Comparison of ENCODE assay signal across 8 mouse cellular contexts in genomic region chr8:69717232-69717580, GRCm38 (mm10). TPM values are rescaled to one million over a fixed set of nuclear protein-coding genes. Genes with fewer than 3 reads are reported as not detected.
DNase-seq lines count a peak whose midpoint lies in the region; ATAC-seq and TF ChIP-seq lines count a peak whose summit lies in the region.

No protein-coding gene starts in this region.

- peak; percentile 9 for ATAC-seq in liver, embryonic 14.5 days (ENCODE audit: insufficient read depth)
- ATAC-seq in CD4-positive, CD25-positive, alpha-beta regulatory T cell, adult 4 months: no peak

- intact Hi-C loops in gastrocnemius, adult 2 months (cut with DNase I): loop anchor here (2.0 to 5.0 kb wide), 2 partner anchors 32 to 75 kb away; partner anchors contain the start of genes Atp13a1, Zfp866 and Zfp963
- intact Hi-C loops in gastrocnemius, postnatal 14 days (cut with DNase I; ENCODE audit: low total_unique reads): loop anchor here (10.0 kb wide), 1 partner anchor 92 kb away; the partner anchor contains the start of gene Zfp868

- no peak for TF ChIP-seq CTCF in gastrocnemius, adult 2 months (IDR thresholded peaks at IDR 0.05)
- no peak for TF ChIP-seq CTCF in testis, adult 2 months (IDR thresholded peaks at IDR 0.05; ENCODE audit: control insufficient read depth, insufficient read depth, insufficient replicate concordance, low read depth, low read length)
- no peak for TF ChIP-seq CTCF in liver, embryonic 14.5 days (IDR thresholded peaks at IDR 0.05; ENCODE audit: low read depth)

- H3K27ac ChIP-seq in gastrocnemius, adult 2 months: peak overlapping the region; percentile 99
- 0 out of 2 replicates have a peak overlapping the region, but pooled peaks have one; percentile 4 for H3K27ac ChIP-seq in testis, adult 2 months (ENCODE audit: control insufficient read depth, insufficient read depth, low read depth, low read length)
- peak overlapping the region; percentile 40; the same call in 1 of the 2 replicates for H3K27ac ChIP-seq in liver, embryonic 14.5 days

- no peaks in the 10 kb centered on the region; the same call in 1 of the 2 replicates for H3K36me3 ChIP-seq in testis, adult 2 months (ENCODE audit: control insufficient read depth, insufficient read depth, low read length)
- peaks cover 4% of the 10 kb centered on the region for H3K36me3 ChIP-seq in liver, embryonic 14.5 days (replicated peaks; ENCODE audit: control insufficient read depth, insufficient read depth, low read depth)

- no peaks in the 10 kb centered on the region; the same call in 1 of the 2 replicates for H3K4me1 ChIP-seq in testis, adult 2 months (ENCODE audit: control insufficient read depth, insufficient read depth, low read length)
- peaks cover 3 to 10% of the 10 kb centered on the region in 2 experiments for H3K4me1 ChIP-seq in liver, embryonic 14.5 days (replicated peaks; ENCODE audit: control insufficient read depth in 2 of 2, insufficient read depth in 2 of 2, low read length in 1 of 2)

- H3K9ac ChIP-seq in liver, embryonic 14.5 days (replicated peaks): peak overlapping the region; percentile 1; the same call in 1 of the 2 replicates

- no peak for TF ChIP-seq EP300 in liver, embryonic 14.5 days (IDR thresholded peaks at IDR 0.05; ENCODE audit: low read depth)

- H3K27me3 ChIP-seq in testis, adult 2 months (ENCODE audit: control insufficient read depth, insufficient read depth, low read length): no peaks in the 10 kb centered on the region
- H3K27me3 ChIP-seq in liver, embryonic 14.5 days (ENCODE audit: control insufficient read depth, insufficient read depth, low read length): no peaks in the 10 kb centered on the region

- peak overlapping the region; percentile 68 for H3K4me2 ChIP-seq in liver, embryonic 14.5 days (ENCODE audit: low read depth)

- no peaks in the 10 kb centered on the region for H3K9me3 ChIP-seq in liver, embryonic 14.5 days (ENCODE audit: control insufficient read depth, low read length)

- peak overlapping the region; percentile 100 for H3K4me3 ChIP-seq in gastrocnemius, adult 2 months
- H3K4me3 ChIP-seq in testis, adult 2 months (ENCODE audit: control insufficient read depth, low read depth, low read length): peak overlapping the region; percentile 41
- peak overlapping the region; percentile 53 to 70 for H3K4me3 ChIP-seq in liver, embryonic 14.5 days (ENCODE audit: insufficient read depth in 1 of 2, low read depth in 2 of 2, low read length in 2 of 2)

- WGBS in liver, embryonic 14.5 days (ENCODE audit: insufficient replicate concordance): 38% methylated on average over 5 of the region's 5 CpGs

- no peak for DNase-seq in gastrocnemius, adult 2 months
- DNase-seq in gastrocnemius, postnatal 14 days: no peak
- no peak for DNase-seq in testis, postnatal 10 days (ENCODE audit: low spot score)
- no peak for DNase-seq in liver, embryonic 14.5 days (ENCODE audit: low read depth in 3 of 3, low spot score in 3 of 3)
- no peak for DNase-seq in right cerebral cortex, postnatal 4 days
- DNase-seq in gastrocnemius, adult 18-20 months (ENCODE audit: low spot score): no peak

- no peak for TF ChIP-seq POLR2A in testis, adult 2 months (IDR thresholded peaks at IDR 0.05; ENCODE audit: control insufficient read depth, low read depth, low read length)

RNA-seq across cellular contexts. Expression of gene Zfp869, which starts 6.7 kb away (rescaled TPM):
- 10 to 100 TPM; 15.0 to 15.9 TPM for total RNA-seq in gastrocnemius, adult 2 months (2021)
- total RNA-seq in gastrocnemius, postnatal 14 days (2021): 1 to 10 TPM; 8.7 to 9.0 TPM
- 1.4 TPM in 2 replicates for polyA plus RNA-seq in testis, adult 2 months (2012; rRNA removed)
- polyA plus RNA-seq in liver, embryonic 14.5 days (2012; rRNA removed): 2.7 and 4.9 TPM in 2 replicates
- 10.0 and 12.3 TPM in 2 replicates for polyA plus RNA-seq in liver, embryonic 14.5 days (2014; fragmentation: Nextera tagmentation; extraction: Ambion mirVana)
- 10 to 100 TPM; 49.1 to 73.3 TPM for polyA plus RNA-seq in CD4-positive, CD25-positive, alpha-beta regulatory T cell, adult 4 months (2017; shearing (Covaris generic))
- total RNA-seq in gastrocnemius, adult 18-20 months (2021): 10 to 100 TPM; 15.3 to 15.9 TPM

RNA-seq across cellular contexts. Expression of gene Zfp963, which starts 32.6 kb away (rescaled TPM):
- total RNA-seq in gastrocnemius, adult 2 months (2021): 1 to 10 TPM; 3.4 to 4.1 TPM
- total RNA-seq in gastrocnemius, postnatal 14 days (2021): 1 to 10 TPM; 2.6 to 3.0 TPM
- polyA plus RNA-seq in testis, adult 2 months (2012; rRNA removed): 0.47 and 0.48 TPM in 2 replicates
- polyA plus RNA-seq in liver, embryonic 14.5 days (2012; rRNA removed): 1.2 and 1.8 TPM in 2 replicates
- 1.9 and 2.0 TPM in 2 replicates for polyA plus RNA-seq in liver, embryonic 14.5 days (2014; fragmentation: Nextera tagmentation; extraction: Ambion mirVana)
- polyA plus RNA-seq in CD4-positive, CD25-positive, alpha-beta regulatory T cell, adult 4 months (2017; shearing (Covaris generic)): 1 to 10 TPM; 6.8 to 8.1 TPM
- 1 to 10 TPM; 3.2 to 5.0 TPM for total RNA-seq in gastrocnemius, adult 18-20 months (2021)

RNA-seq across cellular contexts. Expression of gene Gm20422, which starts 57.5 kb away (rescaled TPM):
- 1 to 10 TPM; 2.4 to 3.0 TPM for total RNA-seq in gastrocnemius, adult 2 months (2021)
- 1 to 10 TPM; 2.6 to 2.7 TPM for total RNA-seq in gastrocnemius, postnatal 14 days (2021)
- not detected in 2 replicates for polyA plus RNA-seq in testis, adult 2 months (2012; rRNA removed)
- 0.32 TPM in 1 of 2 replicates, not detected in the other for polyA plus RNA-seq in liver, embryonic 14.5 days (2012; rRNA removed)
- polyA plus RNA-seq in liver, embryonic 14.5 days (2014; fragmentation: Nextera tagmentation; extraction: Ambion mirVana): 1.0 TPM in 1 of 2 replicates, not detected in the other
- polyA plus RNA-seq in CD4-positive, CD25-positive, alpha-beta regulatory T cell, adult 4 months (2017; shearing (Covaris generic)): 1 to 10 TPM; 2.1 to 3.2 TPM
- total RNA-seq in gastrocnemius, adult 18-20 months (2021): 1 to 10 TPM; 3.2 to 3.3 TPM

Comparison
In these comparisons a context has a peak if more than half of its experiments do, and no peak if none do; other contexts are left out.
1. H3K27ac ChIP-seq: peak in every context shown above with its lines; median percentile 99 in gastrocnemius, adult 2 months; 40 in liver, embryonic 14.5 days; 4 in testis, adult 2 months.
2. H3K4me3 ChIP-seq: peak in every context shown above with its lines; median percentile 100 in gastrocnemius, adult 2 months; 62 in liver, embryonic 14.5 days; 41 in testis, adult 2 months.